Mouse (Mus musculus) C2C12 (cell line): Measurements from ENCODE around the gene Kat14. TPM values are rescaled to one million over a fixed set of nuclear protein-coding genes. Genes with fewer than 3 reads are reported as not detected.

Experiments
- H3K27me3 ChIP-seq: one replicate; pipeline ENCODE4 v1.6.1; 2011; ENCODE audit not compliant: control insufficient read depth, insufficient read depth, insufficient read length
- H3K36me3 ChIP-seq: one replicate; pipeline ENCODE4 v1.6.1; 2011; ENCODE audit not compliant: control insufficient read depth, insufficient read depth
- H3K4me3 ChIP-seq: one replicate; pipeline ENCODE4 v1.5.1; 2011; ENCODE audit warnings: mild to moderate bottlenecking, control low read depth; ENCODE audit not compliant: poor library complexity, insufficient read depth, severe bottlenecking
- H3K79me2 ChIP-seq: one replicate; pipeline ENCODE4 v1.6.1; 2011; ENCODE audit not compliant: control insufficient read depth, insufficient read depth
- H3K79me3 ChIP-seq: one replicate; pipeline ENCODE4 v1.6.1; 2011; ENCODE audit warnings: low read depth, control low read depth
- H3ac ChIP-seq: one replicate; pipeline ENCODE3; 2011; ENCODE audit warnings: low read depth; ENCODE audit not compliant: control insufficient read depth, insufficient read length
- CEBPB ChIP-seq: IDR thresholded peaks from one replicate; pipeline ENCODE4 v1.6.1; 2011; ENCODE audit warnings: low read depth, mild to moderate bottlenecking, control low read depth, moderate library complexity
- CTCF ChIP-seq: IDR thresholded peaks from one replicate; pipeline ENCODE4 v1.5.1; 2011; ENCODE audit not compliant: control insufficient read depth, insufficient read depth, insufficient read length
- FOSL1 ChIP-seq: IDR thresholded peaks from one replicate; pipeline ENCODE4 v1.8.0; 2011; ENCODE audit warnings: mild to moderate bottlenecking, low read length; ENCODE audit not compliant: poor library complexity, insufficient read depth, severe bottlenecking
- MAX ChIP-seq: IDR thresholded peaks from one replicate; pipeline ENCODE4 v1.6.1; 2011; ENCODE audit warnings: mild to moderate bottlenecking, control low read depth
- MYOD1 ChIP-seq: IDR thresholded peaks from one replicate; pipeline ENCODE4 v1.6.1; 2011; ENCODE audit warnings: low read depth; ENCODE audit not compliant: control insufficient read depth, insufficient read length
- MYOG ChIP-seq: IDR thresholded peaks from one replicate; pipeline ENCODE4 v1.6.1; 2011; ENCODE audit not compliant: control insufficient read depth, insufficient read length; ENCODE audit errors: extremely low read depth
- USF1 ChIP-seq: IDR thresholded peaks from one replicate; pipeline ENCODE4 v1.6.1; 2011; ENCODE audit warnings: low read depth, mild to moderate bottlenecking, control low read depth, moderate library complexity
- polyA plus RNA-seq: library from polyadenylated mRNA; unstranded; fragments of >200 nt; fragmentation: generic; extraction: Trizol; gene quantifications from one replicate; pipeline ENCODE4 v1.2.1, GENCODE M21; 2012; ENCODE audit warnings: missing spikeins

Gene Kat14
- polyA plus RNA-seq, 1 experiment = 32.6 TPM

DNA sequence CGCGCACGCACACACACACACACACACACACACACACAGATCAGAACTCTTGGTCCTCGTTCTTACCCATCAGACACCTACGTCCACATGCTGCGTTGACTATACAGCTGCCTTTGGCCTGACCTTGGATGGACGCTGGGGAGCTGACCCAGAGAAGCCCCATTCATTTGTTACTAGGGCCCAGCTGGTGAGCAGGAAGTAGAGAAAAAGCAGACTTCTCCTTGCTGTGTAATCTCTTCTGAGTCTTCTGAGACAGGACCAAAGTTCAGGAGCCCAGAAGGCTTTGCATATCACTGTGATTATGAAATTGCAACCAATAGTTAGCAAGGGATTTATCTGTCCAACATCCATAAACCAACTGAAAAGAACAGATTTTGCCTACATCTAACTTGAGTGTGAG, 60.4 kb downstream of the Kat14 start:
- Histone ChIP-seq H3K79me2 (no peaks in the 10 kb centered on the region), H3K79me3 (no peaks in the 10 kb centered on the region), H3ac (no peak overlapping the region), H3K36me3 (no peaks in the 10 kb centered on the region), H3K27me3 (no peaks in the 10 kb centered on the region), H3K4me3 (no peak overlapping the region)
- no peak for TF ChIP-seq MYOG

DNA sequence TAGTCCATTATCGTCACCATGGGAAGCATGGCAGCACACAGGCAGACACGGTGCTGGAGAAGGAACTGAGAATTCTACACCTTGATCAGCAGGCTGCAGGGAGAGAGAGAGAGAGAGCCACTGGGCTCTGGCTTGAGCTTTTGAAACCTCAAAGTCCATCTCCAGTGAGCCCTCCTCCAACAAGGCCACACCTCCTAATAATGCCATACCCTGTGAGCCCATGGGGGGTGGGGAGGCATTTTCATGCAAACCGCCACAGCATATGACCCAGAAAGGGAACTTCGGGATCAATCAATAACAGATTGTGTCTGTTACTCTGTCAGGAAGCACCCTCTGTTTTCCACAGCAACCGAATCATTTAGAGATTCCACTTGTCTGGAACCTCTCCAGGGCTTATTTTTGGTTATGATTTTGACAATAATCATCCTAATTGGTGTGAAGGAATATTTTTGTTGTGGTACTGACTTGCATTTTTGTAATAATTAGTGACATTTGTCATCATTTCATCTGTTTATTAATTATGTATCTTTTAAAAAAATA, 62.6 kb downstream of the Kat14 start:
- no peak overlapping the region for H3ac ChIP-seq

DNA sequence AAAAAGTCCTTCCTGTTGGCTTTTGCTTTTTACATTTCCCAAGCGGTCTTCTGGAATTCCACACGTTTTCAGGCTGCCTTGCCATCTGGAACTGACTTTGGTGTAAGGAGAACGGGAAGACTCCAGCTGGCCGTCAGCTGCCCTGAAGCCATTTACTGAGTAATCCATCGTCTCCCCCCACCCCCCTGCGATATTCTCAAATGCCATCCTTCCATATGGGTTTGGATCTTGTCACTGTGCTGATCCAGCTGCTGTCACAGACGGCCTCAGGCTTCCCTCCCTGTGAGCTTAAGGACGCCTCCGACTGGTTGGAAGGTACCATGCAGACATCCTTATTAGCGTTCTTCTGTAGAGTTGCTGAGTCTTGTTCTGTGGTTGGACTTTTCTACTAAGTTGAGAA, 66.9 kb downstream of the Kat14 start:
- no peaks in the 10 kb centered on the region for H3K79me2 ChIP-seq
- H3ac ChIP-seq = no peak overlapping the region
- no peaks in the 10 kb centered on the region for H3K27me3 ChIP-seq
- H3K4me3 ChIP-seq = no peak overlapping the region
- TF ChIP-seq CTCF = no peak
- no peak for TF ChIP-seq MYOG
- no peak for TF ChIP-seq USF1
- TF ChIP-seq MAX = no peak
- no peak for TF ChIP-seq MYOD1
- TF ChIP-seq FOSL1 = no peak
- H3K36me3 ChIP-seq = no peaks in the 10 kb centered on the region
- H3K79me3 ChIP-seq = no peaks in the 10 kb centered on the region

More for the DNA sequence above, 62.6 kb downstream of the Kat14 start:
- TF ChIP-seq MYOG (no peak), CTCF (no peak), MAX (no peak)
- H3K27me3 ChIP-seq = no peaks in the 10 kb centered on the region
- no peaks in the 10 kb centered on the region for H3K79me3 ChIP-seq
- H3K4me3 ChIP-seq = no peak overlapping the region
- no peaks in the 10 kb centered on the region for H3K79me2 ChIP-seq
- no peaks in the 10 kb centered on the region for H3K36me3 ChIP-seq

DNA sequence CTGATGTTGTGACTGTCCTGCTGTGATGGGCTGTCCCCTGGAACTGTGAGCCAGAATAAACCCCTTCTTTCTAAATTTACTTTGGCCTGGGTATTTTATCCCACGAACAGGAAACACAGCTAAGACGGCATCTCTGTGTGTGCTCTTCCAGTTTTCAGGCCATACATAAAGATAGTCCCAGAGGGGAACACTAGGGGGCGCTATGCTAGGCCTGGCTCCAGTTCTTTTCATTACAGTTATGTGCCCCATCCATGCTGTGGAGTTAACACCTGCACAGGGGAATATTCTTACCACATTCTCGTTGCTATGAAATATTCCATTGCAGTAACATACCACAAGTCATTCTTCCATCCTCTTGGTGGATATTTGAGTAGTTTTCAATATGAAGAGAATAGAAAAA, 69.6 kb downstream of the Kat14 start:
- no peaks in the 10 kb centered on the region for H3K27me3 ChIP-seq
- H3K36me3 ChIP-seq = no peaks in the 10 kb centered on the region
- TF ChIP-seq CTCF (no peak), MYOG (no peak), FOSL1 (no peak), MYOD1 (no peak), MAX (no peak), CEBPB (no peak), USF1 (no peak)
- H3K79me3 ChIP-seq = no peaks in the 10 kb centered on the region
- H3K79me2 ChIP-seq = no peaks in the 10 kb centered on the region
- H3ac ChIP-seq = no peak overlapping the region
- no peak overlapping the region for H3K4me3 ChIP-seq

DNA sequence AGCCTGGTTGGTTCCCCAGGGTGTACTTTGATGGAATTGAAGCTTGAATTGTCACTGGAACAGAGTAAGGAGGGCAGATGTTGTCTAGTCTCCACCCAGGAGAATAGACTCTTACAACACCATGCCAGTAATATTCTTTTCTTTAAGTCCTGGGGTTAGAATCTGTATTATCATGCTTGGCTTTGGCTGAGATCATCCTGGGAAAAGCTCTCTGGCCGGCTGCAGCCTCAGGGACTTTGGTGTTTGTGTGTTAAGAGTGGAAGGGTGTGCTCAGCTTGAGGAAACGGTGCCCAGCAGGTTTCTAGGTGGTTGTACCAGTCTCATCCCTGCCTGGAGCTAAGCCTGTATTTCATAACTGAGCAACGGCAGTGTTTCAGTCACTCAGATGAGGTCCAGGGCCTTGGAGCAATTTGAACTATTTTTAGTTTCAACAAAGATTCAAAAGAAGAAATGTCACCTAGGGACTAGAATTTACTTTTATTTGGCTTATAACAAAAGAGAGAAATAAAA, 70.5 kb downstream of the Kat14 start:
- no peak for TF ChIP-seq MYOD1
- TF ChIP-seq MAX = no peak
- TF ChIP-seq FOSL1 = no peak
- TF ChIP-seq MYOG = no peak
- TF ChIP-seq USF1 = no peak
- TF ChIP-seq CTCF = no peak
- no peak for TF ChIP-seq CEBPB
- Histone ChIP-seq H3K27me3 (no peaks in the 10 kb centered on the region), H3K79me2 (no peaks in the 10 kb centered on the region), H3K4me3 (no peak overlapping the region), H3K79me3 (no peaks in the 10 kb centered on the region), H3ac (no peak overlapping the region), H3K36me3 (no peaks in the 10 kb centered on the region)

DNA sequence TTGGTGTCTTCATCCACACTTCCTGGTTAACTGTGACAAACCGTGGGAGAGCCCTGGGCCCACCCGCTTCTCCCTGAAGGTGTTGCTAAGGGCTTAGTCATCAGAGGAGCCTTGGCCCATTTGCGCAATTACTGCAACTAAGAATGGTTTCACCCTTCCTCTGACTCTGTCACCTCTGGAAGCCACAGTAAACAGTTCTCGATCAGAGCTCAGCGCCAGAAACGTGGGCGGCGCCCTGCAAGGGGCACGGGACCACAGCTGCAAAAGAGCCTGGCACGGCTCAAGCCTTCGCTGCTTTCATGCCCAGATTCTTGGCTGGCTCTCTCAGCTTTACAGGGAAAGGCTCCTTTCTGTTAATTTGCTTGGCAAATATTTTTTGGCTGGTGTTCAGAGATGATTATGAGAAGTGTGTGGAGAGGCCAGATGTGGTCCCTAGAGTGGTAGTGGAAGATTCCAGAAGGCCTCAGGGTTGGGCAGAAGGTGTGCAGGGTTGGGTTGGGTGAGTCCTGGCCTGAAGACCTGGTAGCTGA, 72.7 kb downstream of the Kat14 start:
- Histone ChIP-seq H3ac (no peak overlapping the region), H3K27me3 (no peaks in the 10 kb centered on the region), H3K36me3 (no peaks in the 10 kb centered on the region), H3K79me2 (no peaks in the 10 kb centered on the region), H3K4me3 (no peak overlapping the region), H3K79me3 (no peaks in the 10 kb centered on the region)
- TF ChIP-seq FOSL1 (no peak), CEBPB (peak; percentile 89)
